Mouse (Mus musculus): ENCODE measurements at regions not wholly inside any gene's neighbourhood (a gene's known extent, or its start where the extent isn't known, plus 50 kb on each side); places are given as distances from the start of the nearest gene placed in this dataset.

DNA sequence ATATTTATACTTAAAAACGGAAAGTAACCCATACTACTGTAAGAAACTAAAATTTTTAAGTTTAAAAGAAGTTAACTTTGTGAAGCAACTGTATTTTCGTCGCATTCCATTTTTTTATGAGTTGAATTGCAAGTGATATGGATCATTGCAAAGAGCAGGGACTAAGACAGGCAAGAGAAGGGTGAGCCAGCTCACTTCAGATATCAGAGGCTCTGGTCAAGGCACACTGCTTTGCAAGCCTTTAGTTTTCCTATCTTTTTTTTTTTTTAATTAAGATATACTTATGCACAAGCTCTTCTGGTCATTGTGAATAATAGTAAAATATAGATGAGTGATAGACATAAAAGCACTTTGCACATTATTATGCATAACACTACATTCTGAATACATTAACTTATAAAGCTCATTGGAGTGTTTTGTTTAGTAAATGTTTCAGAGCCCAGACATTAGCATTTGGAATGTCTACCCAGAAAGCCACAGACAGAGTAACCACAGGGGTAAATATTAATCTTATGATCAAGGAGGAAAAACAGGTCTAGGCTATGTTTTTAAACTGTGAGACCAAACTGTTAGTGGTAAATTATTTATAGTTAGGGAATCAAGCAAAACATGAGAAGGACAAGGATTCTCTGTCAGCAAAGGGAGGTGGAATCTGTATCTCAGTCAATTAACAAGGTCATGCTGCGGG, 392.8 kb upstream of the Nova1 start:
- H3K36me3 ChIP-seq (ENCODE audit: control insufficient read depth, insufficient read depth, low read length) = no peaks in the 10 kb centered on the region
- no peak overlapping the region for H3K4me2 ChIP-seq (ENCODE audit: low read length)
- DNase-seq (no peak), ATAC-seq (ENCODE audit: low FRiP score, low TSS enrichment) (no peak)
- no peaks in the 10 kb centered on the region for H3K4me1 ChIP-seq (ENCODE audit: control insufficient read depth, insufficient read depth, low read length)
- H3K4me3 ChIP-seq (replicated peaks; ENCODE audit: low read depth, low read length) = no peak overlapping the region
- no peak overlapping the region for H3K27ac ChIP-seq (replicated peaks; ENCODE audit: low read depth, low read length)
- no peak overlapping the region for H3K9ac ChIP-seq (replicated peaks; ENCODE audit: low read length)
- H3K9me3 ChIP-seq (ENCODE audit: control insufficient read depth, low read length) = no peaks in the 10 kb centered on the region
- WGBS = 95% methylated on average over 4 of the region's 4 CpGs
- no peaks in the 10 kb centered on the region for H3K27me3 ChIP-seq (ENCODE audit: control insufficient read depth, insufficient read depth, low read length)

GRCm38 (mm10) chr12:47202936-47203335, 384.2 kb upstream of the Nova1 start:
- WGBS = 69% methylated on average over 1 of the region's 1 CpGs
- Histone ChIP-seq H3K27me3 (ENCODE audit: control insufficient read depth, insufficient read depth, low read length) (no peaks in the 10 kb centered on the region), H3K4me1 (ENCODE audit: control insufficient read depth, insufficient read depth, low read length) (no peaks in the 10 kb centered on the region), H3K4me2 (ENCODE audit: low read length) (no peak overlapping the region), H3K9ac (replicated peaks; ENCODE audit: low read length) (no peak overlapping the region), H3K9me3 (ENCODE audit: control insufficient read depth, low read length) (no peaks in the 10 kb centered on the region), H3K27ac (replicated peaks; ENCODE audit: low read depth, low read length) (no peak overlapping the region), H3K36me3 (ENCODE audit: control insufficient read depth, insufficient read depth, low read length) (no peaks in the 10 kb centered on the region), H3K4me3 (replicated peaks; ENCODE audit: low read depth, low read length) (no peak overlapping the region)
- DNase-seq (peak; percentile 3), ATAC-seq (ENCODE audit: low FRiP score, low TSS enrichment) (no peak)

DNA sequence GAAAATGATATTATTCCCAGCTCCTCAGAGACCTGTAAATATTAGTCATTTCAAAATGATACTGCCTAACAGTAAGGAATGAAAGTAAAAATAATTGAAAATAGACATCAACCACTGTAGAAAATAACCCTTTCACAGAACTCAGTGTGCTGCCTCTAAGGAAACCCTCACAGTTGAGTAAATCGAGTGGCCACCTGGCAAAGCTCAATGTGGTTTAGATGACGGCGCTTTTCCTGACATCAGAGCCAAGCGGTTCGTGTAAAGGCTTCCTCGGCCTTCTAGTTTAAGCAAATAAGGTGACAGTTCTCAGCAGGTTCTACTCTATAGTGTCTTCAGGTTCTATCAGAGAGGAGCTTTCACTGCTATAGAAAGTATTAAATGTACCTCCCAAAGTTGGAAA, 379.9 kb upstream of the Nova1 start:
- Histone ChIP-seq H3K36me3 (ENCODE audit: control insufficient read depth, insufficient read depth, low read length) (no peaks in the 10 kb centered on the region), H3K9ac (replicated peaks; ENCODE audit: low read length) (no peak overlapping the region), H3K4me3 (replicated peaks; ENCODE audit: low read depth, low read length) (no peak overlapping the region), H3K4me2 (ENCODE audit: low read length) (no peak overlapping the region), H3K9me3 (ENCODE audit: control insufficient read depth, low read length) (no peaks in the 10 kb centered on the region), H3K27me3 (ENCODE audit: control insufficient read depth, insufficient read depth, low read length) (no peaks in the 10 kb centered on the region), H3K27ac (replicated peaks; ENCODE audit: low read depth, low read length) (no peak overlapping the region), H3K4me1 (ENCODE audit: control insufficient read depth, insufficient read depth, low read length) (no peaks in the 10 kb centered on the region)
- 87% methylated on average over 6 of the region's 6 CpGs for WGBS
- ATAC-seq (ENCODE audit: low FRiP score, low TSS enrichment) (no peak), DNase-seq (no peak)

GRCm38 (mm10) chr12:47164736-47165135, 346.0 kb upstream of the Nova1 start:
- peak overlapping the region; percentile 26; the same call in 1 of the 2 replicates for H3K9ac ChIP-seq (replicated peaks; ENCODE audit: low read length)

DNA sequence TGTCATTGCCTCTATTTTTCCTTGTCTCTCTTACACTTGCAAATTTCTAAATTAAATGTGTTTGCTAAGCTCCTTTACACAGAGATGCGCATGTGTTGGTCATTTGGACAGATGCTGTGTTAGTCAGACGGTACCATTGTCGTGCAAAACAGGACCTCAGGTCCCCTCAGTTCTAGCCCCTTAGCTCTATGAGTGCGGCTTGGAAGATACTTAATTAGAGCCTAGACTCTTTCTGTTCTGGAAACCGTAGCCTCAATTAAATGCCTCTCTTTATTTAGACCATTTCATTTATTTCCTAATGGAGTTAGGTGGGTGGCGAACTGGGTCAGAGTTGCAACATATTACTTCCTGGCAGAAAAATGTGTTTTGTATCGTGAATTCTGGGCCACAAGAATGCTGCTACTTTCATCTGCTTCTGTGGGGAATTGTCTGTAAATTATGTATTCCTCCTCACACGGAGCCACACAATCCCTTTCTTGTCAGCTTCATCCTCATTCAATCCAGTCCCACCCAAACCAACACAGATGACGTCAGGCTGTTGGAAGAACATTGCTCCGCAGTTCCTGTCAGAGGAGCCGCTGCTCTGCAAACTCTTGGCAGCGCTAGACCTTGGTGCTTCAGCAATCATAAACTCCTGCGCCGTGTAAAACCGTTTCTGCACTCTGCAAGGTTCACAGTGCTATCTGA, 345.4 kb upstream of the Nova1 start:
- no peaks in the 10 kb centered on the region for H3K36me3 ChIP-seq (ENCODE audit: control insufficient read depth, insufficient read depth, low read length)
- no peaks in the 10 kb centered on the region for H3K27me3 ChIP-seq (ENCODE audit: control insufficient read depth, insufficient read depth, low read length)
- peak; percentile 88 for DNase-seq
- peak; percentile 86 for ATAC-seq (ENCODE audit: low FRiP score, low TSS enrichment)
- WGBS = 14% methylated on average over 15 of the region's 15 CpGs
- peaks cover 26% of the 10 kb centered on the region for H3K4me1 ChIP-seq (ENCODE audit: control insufficient read depth, insufficient read depth, low read length)
- H3K9me3 ChIP-seq (ENCODE audit: control insufficient read depth, low read length) = no peaks in the 10 kb centered on the region
- H3K9ac ChIP-seq (replicated peaks; ENCODE audit: low read length) = peak overlapping the region; percentile 26; the same call in 1 of the 2 replicates
- H3K4me3 ChIP-seq (replicated peaks; ENCODE audit: low read depth, low read length) = peak overlapping the region; percentile 8; the same call in 1 of the 2 replicates
- peak overlapping the region; percentile 86 for H3K27ac ChIP-seq (replicated peaks; ENCODE audit: low read depth, low read length)
- peak overlapping the region; percentile 48 for H3K4me2 ChIP-seq (ENCODE audit: low read length)

More at GRCm38 (mm10) chr12:47164736-47165135, 346.0 kb upstream of the Nova1 start:
- peak overlapping the region; percentile 48 for H3K4me2 ChIP-seq (ENCODE audit: low read length)
- peaks cover 26% of the 10 kb centered on the region for H3K4me1 ChIP-seq (ENCODE audit: control insufficient read depth, insufficient read depth, low read length)
- no peaks in the 10 kb centered on the region for H3K36me3 ChIP-seq (ENCODE audit: control insufficient read depth, insufficient read depth, low read length)
- H3K4me3 ChIP-seq (replicated peaks; ENCODE audit: low read depth, low read length) = peak overlapping the region; percentile 8; the same call in 1 of the 2 replicates
- ATAC-seq (ENCODE audit: low FRiP score, low TSS enrichment) = peak; percentile 41
- DNase-seq = no peak
- no peaks in the 10 kb centered on the region for H3K27me3 ChIP-seq (ENCODE audit: control insufficient read depth, insufficient read depth, low read length)
- no peaks in the 10 kb centered on the region for H3K9me3 ChIP-seq (ENCODE audit: control insufficient read depth, low read length)
- peak overlapping the region; percentile 86 for H3K27ac ChIP-seq (replicated peaks; ENCODE audit: low read depth, low read length)
- 42% methylated on average over 8 of the region's 8 CpGs for WGBS

DNA sequence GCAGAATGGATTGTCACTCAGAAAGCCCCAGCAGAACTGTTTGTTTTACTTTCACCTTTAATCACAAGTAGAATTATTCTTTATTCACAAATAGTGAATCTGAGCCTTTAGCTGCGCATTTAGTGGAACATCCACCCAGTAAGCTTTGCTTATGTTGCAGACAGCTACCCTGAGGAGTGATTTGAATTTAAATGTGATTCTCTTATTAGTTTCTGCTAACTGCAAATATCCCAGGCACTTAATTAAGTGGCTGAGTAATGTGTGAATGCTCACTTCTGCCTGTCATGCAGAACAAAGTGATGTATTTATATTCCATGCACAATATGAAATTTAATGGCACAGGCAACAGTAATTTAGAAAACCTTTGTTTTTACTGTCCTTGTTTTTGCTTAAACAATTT, 344.4 kb upstream of the Nova1 start:
- Histone ChIP-seq H3K27me3 (ENCODE audit: control insufficient read depth, insufficient read depth, low read length) (no peaks in the 10 kb centered on the region), H3K4me2 (ENCODE audit: low read length) (peak overlapping the region; percentile 37), H3K4me3 (replicated peaks; ENCODE audit: low read depth, low read length) (no peak overlapping the region), H3K4me1 (ENCODE audit: control insufficient read depth, insufficient read depth, low read length) (peaks cover 26% of the 10 kb centered on the region), H3K9me3 (ENCODE audit: control insufficient read depth, low read length) (no peaks in the 10 kb centered on the region), H3K36me3 (ENCODE audit: control insufficient read depth, insufficient read depth, low read length) (no peaks in the 10 kb centered on the region), H3K9ac (replicated peaks; ENCODE audit: low read length) (peak overlapping the region; percentile 28; the same call in 1 of the 2 replicates), H3K27ac (replicated peaks; ENCODE audit: low read depth, low read length) (peak overlapping the region; percentile 85)
- DNase-seq (peak; percentile 67), ATAC-seq (ENCODE audit: low FRiP score, low TSS enrichment) (peak; percentile 32; the same call in 1 of the 2 replicates)
- WGBS = 27% methylated on average over 1 of the region's 1 CpGs

DNA sequence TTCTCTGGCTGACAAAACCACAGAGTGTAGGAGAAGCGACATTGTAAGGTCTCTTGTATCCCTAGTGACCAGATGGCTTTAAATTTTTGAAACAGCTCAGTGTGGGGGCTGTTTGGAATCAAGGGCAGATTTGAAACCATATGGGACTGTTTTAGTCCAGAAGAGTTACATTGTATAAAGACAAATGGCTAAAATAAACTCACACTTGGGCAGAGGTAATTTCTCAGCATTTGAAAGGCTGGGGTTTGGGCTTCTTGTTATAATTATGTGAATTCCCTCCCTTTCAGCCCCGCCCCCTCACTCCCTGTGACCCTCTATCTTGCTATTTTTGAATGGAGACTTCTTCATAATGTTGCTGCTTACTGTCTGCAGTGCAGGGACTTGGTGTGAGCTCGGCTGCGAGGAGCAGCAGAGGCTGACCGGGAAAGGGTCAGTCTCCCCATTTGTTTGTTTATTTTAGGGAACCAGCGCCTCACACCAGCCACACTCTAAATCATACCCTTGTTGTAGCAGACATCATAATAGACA, 344.0 kb upstream of the Nova1 start:
- no peaks in the 10 kb centered on the region for H3K27me3 ChIP-seq (ENCODE audit: control insufficient read depth, insufficient read depth, low read length)
- peaks cover 26% of the 10 kb centered on the region for H3K4me1 ChIP-seq (ENCODE audit: control insufficient read depth, insufficient read depth, low read length)
- H3K36me3 ChIP-seq (ENCODE audit: control insufficient read depth, insufficient read depth, low read length) = no peaks in the 10 kb centered on the region
- peak overlapping the region; percentile 85 for H3K27ac ChIP-seq (replicated peaks; ENCODE audit: low read depth, low read length)
- no peak overlapping the region for H3K4me3 ChIP-seq (replicated peaks; ENCODE audit: low read depth, low read length)
- H3K4me2 ChIP-seq (ENCODE audit: low read length) = peak overlapping the region; percentile 37
- H3K9ac ChIP-seq (replicated peaks; ENCODE audit: low read length) = peak overlapping the region; percentile 28; the same call in 1 of the 2 replicates
- ATAC-seq (ENCODE audit: low FRiP score, low TSS enrichment) (peak; percentile 55; the same call in 1 of the 2 replicates), DNase-seq (peak; percentile 48)
- no peaks in the 10 kb centered on the region for H3K9me3 ChIP-seq (ENCODE audit: control insufficient read depth, low read length)
- WGBS = 16% methylated on average over 6 of the region's 6 CpGs

GRCm38 (mm10) chr12:47160626-47161025, 341.9 kb upstream of the Nova1 start:
- no peak overlapping the region for H3K27ac ChIP-seq (replicated peaks; ENCODE audit: low read depth, low read length)
- ATAC-seq (ENCODE audit: low FRiP score, low TSS enrichment) = no peak
- H3K4me1 ChIP-seq (ENCODE audit: control insufficient read depth, insufficient read depth, low read length) = peaks cover 26% of the 10 kb centered on the region
- DNase-seq = no peak
- H3K9me3 ChIP-seq (ENCODE audit: control insufficient read depth, low read length) = no peaks in the 10 kb centered on the region
- no peaks in the 10 kb centered on the region for H3K27me3 ChIP-seq (ENCODE audit: control insufficient read depth, insufficient read depth, low read length)
- no peak overlapping the region for H3K9ac ChIP-seq (replicated peaks; ENCODE audit: low read length)
- H3K4me2 ChIP-seq (ENCODE audit: low read length) = no peak overlapping the region
- H3K36me3 ChIP-seq (ENCODE audit: control insufficient read depth, insufficient read depth, low read length) = no peaks in the 10 kb centered on the region
- WGBS = 82% methylated on average over 1 of the region's 1 CpGs
- H3K4me3 ChIP-seq (replicated peaks; ENCODE audit: low read depth, low read length) = no peak overlapping the region

Data from midbrain, embryonic 14.5 days (tissue).